ENCODE assay signal across 20 mouse cellular contexts in the genomic region with DNA sequence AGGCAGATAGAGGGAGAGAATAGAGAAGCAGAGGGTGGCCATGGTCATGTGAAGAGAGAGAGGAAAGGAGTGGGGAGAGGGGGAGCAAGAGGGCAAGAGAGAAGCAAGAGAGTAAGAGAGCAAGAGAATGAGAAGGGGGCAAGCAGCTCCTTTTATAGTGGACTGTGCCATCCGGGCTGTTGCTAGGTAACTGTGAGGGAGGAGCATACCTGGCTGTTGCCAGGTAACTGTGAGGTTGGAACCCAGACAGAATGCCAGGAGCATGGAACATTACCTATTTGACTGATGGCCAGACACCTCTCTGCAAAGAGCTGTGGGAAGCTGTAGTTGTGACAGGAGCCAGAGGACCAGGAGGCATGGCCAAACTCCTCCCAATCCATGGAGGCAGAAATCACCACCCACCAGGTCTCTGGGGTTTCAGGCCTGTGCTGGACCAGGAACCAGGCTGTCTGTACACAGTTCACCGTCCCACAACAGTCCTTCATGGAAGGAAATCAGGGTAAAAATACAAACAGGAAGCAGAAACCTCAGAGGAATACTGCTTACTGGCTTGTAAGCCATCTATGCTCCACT. TPM values are rescaled to one million over a fixed set of nuclear protein-coding genes. Genes with fewer than 3 reads are reported as not detected.
DNase-seq lines count a peak whose midpoint lies in the region; ATAC-seq and TF ChIP-seq lines count a peak whose summit lies in the region.
"Had no signal": no experiment of that assay in that cellular context is flagged by ENCODE, and none has a peak within 500 bp of the region (broad histone marks: within the 10 kb centered on the region; RNA-seq: fewer than 3 reads in every experiment).

No protein-coding gene starts in this region.

- DNase-seq in forebrain, postnatal 0 days: peak; percentile 9
- DNase-seq in forebrain, embryonic 11.5 days (ENCODE audit: low spot score): no peak
- DNase-seq in kidney, adult 2 months: peak; percentile 15
- DNase-seq in kidney, postnatal 14 days: no peak
- DNase-seq in R1 (ENCODE audit: low read depth, low spot score) (peak; percentile 50), ZHBTc4 (ENCODE audit: low read depth, low spot score) (peak; percentile 22)
- no peak for DNase-seq in thymus, postnatal 0 days (ENCODE audit: low spot score)
- DNase-seq: cerebellum, adult 9-10 months; gastrocnemius, adult 2 months; liver, postnatal 0 days; lung, postnatal 10 days; thymus, postnatal 25 days had no signal

- ATAC-seq in forebrain, postnatal 0 days: peak; percentile 26; the same call in 1 of the 2 replicates
- ATAC-seq in forebrain, embryonic 11.5 days (replicated peaks; ENCODE audit: low FRiP score): no peak
- ATAC-seq: liver, postnatal 0 days; midbrain, embryonic 13.5 days had no signal

- TF ChIP-seq CTCF in forebrain, postnatal 0 days (IDR thresholded peaks at IDR 0.05; ENCODE audit: low read depth): no peak
- no peak for TF ChIP-seq CTCF in kidney, adult 2 months (conservative IDR thresholded peaks at IDR 0.05; ENCODE audit: insufficient read depth, insufficient read length, low read depth, low read length)

- no peaks in the 10 kb centered on the region for H3K9me3 ChIP-seq in forebrain, postnatal 0 days (ENCODE audit: low read length)
- H3K9me3 ChIP-seq in forebrain, embryonic 11.5 days (ENCODE audit: control insufficient read depth, low read length): no peaks in the 10 kb centered on the region
- H3K9me3 ChIP-seq: embryonic facial prominence, embryonic 13.5 days; heart, embryonic 13.5 days; hindbrain, embryonic 15.5 days; kidney, embryonic 15.5 days; midbrain, embryonic 13.5 days had no signal

- no peak overlapping the region for H3K9ac ChIP-seq in forebrain, postnatal 0 days
- no peak overlapping the region for H3K9ac ChIP-seq in forebrain, embryonic 11.5 days (ENCODE audit: low read length)
- H3K9ac ChIP-seq: embryonic facial prominence, embryonic 13.5 days; heart, embryonic 13.5 days; hindbrain, embryonic 15.5 days; kidney, embryonic 15.5 days; liver, postnatal 0 days; midbrain, embryonic 13.5 days had no signal

- H3K4me1 ChIP-seq in forebrain, postnatal 0 days (ENCODE audit: insufficient read depth): no peaks in the 10 kb centered on the region
- H3K4me1 ChIP-seq in forebrain, embryonic 11.5 days (replicated peaks; ENCODE audit: control insufficient read depth, insufficient read depth, low read length): no peaks in the 10 kb centered on the region
- no peaks in the 10 kb centered on the region for H3K4me1 ChIP-seq in kidney, adult 2 months (ENCODE audit: control insufficient read depth, insufficient read depth, low read length)
- H3K4me1 ChIP-seq: heart, embryonic 13.5 days; hindbrain, embryonic 15.5 days; kidney, embryonic 15.5 days; midbrain, embryonic 13.5 days had no signal

- H3K27ac ChIP-seq in forebrain, postnatal 0 days (ENCODE audit: low read depth, low read length): no peak overlapping the region
- no peak overlapping the region for H3K27ac ChIP-seq in forebrain, embryonic 11.5 days (ENCODE audit: low read depth, low read length)
- H3K27ac ChIP-seq in kidney, adult 2 months (ENCODE audit: insufficient read depth, low read depth, low read length): no peak overlapping the region
- H3K27ac ChIP-seq: embryonic facial prominence, embryonic 13.5 days; gastrocnemius, adult 2 months; heart, embryonic 13.5 days; hindbrain, embryonic 15.5 days; kidney, embryonic 15.5 days; midbrain, embryonic 13.5 days; stomach, postnatal 0 days had no signal

- H3K4me2 ChIP-seq in forebrain, postnatal 0 days (ENCODE audit: low read depth): no peak overlapping the region
- H3K4me2 ChIP-seq in forebrain, embryonic 11.5 days (ENCODE audit: low read depth, low read length, severe bottlenecking): no peak overlapping the region
- H3K4me2 ChIP-seq: embryonic facial prominence, embryonic 13.5 days; heart, embryonic 13.5 days; hindbrain, embryonic 15.5 days; kidney, embryonic 15.5 days; midbrain, embryonic 13.5 days had no signal

- TF ChIP-seq POLR2A in kidney, adult 2 months (IDR thresholded peaks at IDR 0.05; ENCODE audit: low read depth, low read length): no peak

- WGBS in forebrain, postnatal 0 days: 69% methylated on average over 2 of the region's 2 CpGs
- WGBS in forebrain, embryonic 11.5 days: 89% methylated on average over 2 of the region's 2 CpGs
- WGBS in kidney, adult 2 months: 87% methylated on average over 2 of the region's 2 CpGs

- no peaks in the 10 kb centered on the region for H3K36me3 ChIP-seq in forebrain, postnatal 0 days (ENCODE audit: insufficient read depth)
- H3K36me3 ChIP-seq in forebrain, embryonic 11.5 days (ENCODE audit: control insufficient read depth, insufficient read depth, low read length): no peaks in the 10 kb centered on the region
- H3K36me3 ChIP-seq in kidney, adult 2 months (ENCODE audit: control insufficient read depth, insufficient read depth, low read length): no peaks in the 10 kb centered on the region
- H3K36me3 ChIP-seq: embryonic facial prominence, embryonic 13.5 days; heart, embryonic 13.5 days; hindbrain, embryonic 15.5 days; kidney, embryonic 15.5 days; midbrain, embryonic 13.5 days had no signal

- H3K4me3 ChIP-seq in forebrain, postnatal 0 days (ENCODE audit: low read depth, low read length): no peak overlapping the region
- no peak overlapping the region for H3K4me3 ChIP-seq in forebrain, embryonic 11.5 days (ENCODE audit: low read depth, low read length)
- H3K4me3 ChIP-seq in kidney, adult 2 months (ENCODE audit: insufficient read depth, low read depth, low read length): no peak overlapping the region
- H3K4me3 ChIP-seq: embryonic facial prominence, embryonic 13.5 days; gastrocnemius, adult 2 months; heart, embryonic 13.5 days; hindbrain, embryonic 15.5 days; kidney, embryonic 15.5 days; midbrain, embryonic 13.5 days had no signal

- H3K27me3 ChIP-seq in forebrain, postnatal 0 days (ENCODE audit: insufficient read depth, low read length): no peaks in the 10 kb centered on the region
- H3K27me3 ChIP-seq in forebrain, embryonic 11.5 days (ENCODE audit: control insufficient read depth, insufficient read depth, low read length): no peaks in the 10 kb centered on the region
- H3K27me3 ChIP-seq in kidney, adult 2 months (replicated peaks; ENCODE audit: control insufficient read depth, insufficient read depth, low read length): no peaks in the 10 kb centered on the region
- H3K27me3 ChIP-seq: embryonic facial prominence, embryonic 13.5 days; heart, embryonic 13.5 days; hindbrain, embryonic 15.5 days; kidney, embryonic 15.5 days; midbrain, embryonic 13.5 days had no signal

RNA-seq across cellular contexts. Expression of a gene that starts 32.4 kb away (rescaled TPM):
- total RNA-seq in forebrain, postnatal 0 days (2014; rRNA removed): 2.9 and 5.7 TPM in 2 replicates
- polyA plus RNA-seq in forebrain, postnatal 0 days (2015; fragmentation: Nextera tagmentation; extraction: Ambion mirVana): 1.5 and 2.1 TPM in 2 replicates
- 0.24 and 0.39 TPM in 2 replicates for polyA plus RNA-seq in forebrain, embryonic 11.5 days (2014; fragmentation: Nextera tagmentation; extraction: Ambion mirVana)
- polyA plus RNA-seq in kidney, adult 2 months (2012; rRNA removed): 41.7 and 52.4 TPM in 2 replicates
- polyA plus RNA-seq in thymus, postnatal 0 days (2015; fragmentation: Nextera tagmentation; extraction: Ambion mirVana): 9.3 and 10.1 TPM in 2 replicates
- total RNA-seq: granulocyte monocyte progenitor cell, adult 5-6 weeks; megakaryocyte progenitor cell, adult 5-6 weeks had no signal

Comparison
In these comparisons a context has a peak if more than half of its experiments do, and no peak if none do; other contexts are left out.
1. DNase-seq: peak in forebrain, postnatal 0 days (single experiment), kidney, adult 2 months (single experiment), R1 (single experiment) and ZHBTc4 (single experiment); none in forebrain, embryonic 11.5 days (single experiment), kidney, postnatal 14 days (single experiment) and thymus, postnatal 0 days (single experiment).